Mouse (Mus musculus) neural tube, embryonic 10.5 days (tissue): ENCODE data around the gene Mcm9.
"Not testable (repeated sequence)": the region's sequence is repeated elsewhere in the genome, so short reads cannot be mapped to it uniquely, and the experiment has no call there.

Experiments used
- DNase-seq: peaks from one replicate; pipeline ENCODE4 v3.0.0-alpha.2; 2017; ENCODE audit warnings: low spot score; ENCODE audit errors: extremely low spot score

Mcm9 gene

DNA sequence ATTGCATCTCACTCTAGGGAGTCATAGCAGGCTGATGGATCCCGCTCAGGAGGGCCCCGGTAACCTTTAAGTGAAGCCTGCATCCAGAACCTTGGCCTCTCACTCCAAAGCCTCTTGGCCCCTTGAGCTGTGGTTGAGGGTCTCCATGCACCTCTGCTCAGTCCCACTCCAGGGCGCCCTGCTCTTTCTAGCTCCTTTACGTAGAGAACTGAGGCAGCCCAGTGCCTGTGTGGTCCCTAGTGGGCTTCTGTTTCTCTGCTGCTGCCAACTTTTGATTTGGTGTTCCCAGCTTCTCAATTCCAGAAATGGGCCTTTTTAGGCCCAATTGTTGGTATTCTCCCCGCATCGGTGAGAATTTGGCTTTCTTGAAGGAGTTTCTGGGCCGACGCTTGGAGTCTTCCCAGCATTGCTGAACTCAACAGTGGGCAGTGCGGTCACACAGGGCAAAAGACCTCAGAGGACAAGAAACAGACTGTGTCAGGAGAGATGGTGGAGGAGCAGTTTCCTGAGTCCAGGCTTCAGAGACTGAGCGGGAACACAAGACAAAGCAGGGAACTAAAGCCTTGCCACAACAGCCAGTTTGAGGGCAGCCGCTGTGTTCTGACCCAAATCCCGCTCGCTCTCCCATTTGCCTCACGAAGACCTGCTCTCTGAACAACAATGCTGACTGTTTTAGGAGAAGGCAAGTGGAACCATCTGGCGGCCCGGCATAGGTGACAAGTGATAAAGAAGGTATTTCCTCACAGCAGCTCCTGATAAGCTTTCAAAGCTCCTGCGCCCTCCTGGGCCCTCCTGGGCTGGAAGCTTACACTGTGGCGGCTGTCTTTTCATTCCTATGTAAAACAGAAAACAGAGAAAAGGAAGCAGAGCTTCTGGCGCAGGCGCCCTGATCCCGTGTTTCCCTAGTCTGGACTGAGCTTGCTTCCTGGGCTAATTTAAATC, 127.1 kb downstream of the Mcm9 start:
- peak; percentile 40 for DNase-seq

DNA sequence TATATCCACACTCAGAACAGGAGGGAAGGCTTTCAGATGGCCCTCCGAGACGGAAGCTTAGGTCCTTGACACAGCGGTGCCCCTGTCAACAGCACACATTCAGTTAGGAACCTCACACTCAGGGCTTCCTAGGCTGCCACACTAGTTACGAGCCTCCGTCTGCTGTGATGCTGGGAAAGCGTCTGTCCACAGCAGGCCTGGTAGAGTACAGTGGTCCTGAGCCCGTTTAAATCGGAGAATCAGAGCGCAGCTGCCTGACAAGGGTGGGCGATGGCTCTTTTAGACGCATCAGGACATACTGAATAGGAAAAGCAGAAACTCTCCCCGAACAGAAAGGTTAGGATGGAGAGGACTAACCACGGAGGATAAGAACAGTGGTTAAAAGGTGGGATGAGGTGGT, 127.8 kb downstream of the Mcm9 start:
- DNase-seq: no peak

DNA sequence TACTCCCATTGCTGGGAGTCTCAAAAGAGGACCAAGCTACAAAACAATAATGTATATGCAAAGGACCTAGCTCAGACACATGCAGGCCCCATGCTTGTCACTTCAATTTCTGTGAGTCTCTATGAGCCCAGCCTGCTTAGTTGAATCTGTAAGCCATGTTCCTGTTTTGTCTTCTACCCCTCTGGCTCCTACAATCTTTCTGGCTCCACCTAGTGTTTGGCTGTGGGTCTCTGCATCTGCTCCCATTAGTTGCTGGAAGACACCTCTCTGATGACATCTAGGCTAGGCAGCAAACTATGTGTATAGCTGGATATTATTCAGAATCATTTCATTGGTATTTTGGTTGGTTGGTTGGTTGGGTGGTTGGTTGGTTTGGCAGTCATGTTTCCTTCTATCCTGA, 130.7 kb downstream of the Mcm9 start:
- no peak for DNase-seq

GRCm38 (mm10) chr10:53495349-53495748, 134.9 kb downstream of the Mcm9 start:
- DNase-seq: not testable (repeated sequence)

DNA sequence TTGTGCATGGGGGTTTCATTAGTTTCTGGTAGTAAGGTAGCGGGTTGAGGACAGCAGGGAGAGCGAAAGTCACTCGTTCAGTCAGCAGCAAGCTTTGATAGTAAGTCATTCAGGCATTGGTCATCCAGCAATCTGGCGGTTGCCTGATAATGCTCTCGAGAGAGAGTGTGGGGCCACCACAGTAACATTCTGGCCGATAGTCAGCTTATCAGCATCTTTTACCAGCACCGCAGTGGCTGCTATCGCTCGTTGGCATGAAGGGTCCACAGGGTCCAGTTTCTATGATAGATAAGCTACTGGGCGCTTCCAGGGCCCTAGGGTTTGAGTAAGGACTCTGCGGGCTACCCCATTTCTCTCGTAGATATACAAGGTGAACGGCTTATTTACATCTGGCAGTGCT, 136.3 kb downstream of the Mcm9 start:
- DNase-seq: no peak
